Mouse (Mus musculus) embryo, embryonic 9.5 days (tissue): Measurements from ENCODE around the gene Adcy5.

Source experiments
- DNase-seq: peaks from one replicate; pipeline ENCODE4 v3.0.0-alpha.2; 2017; ENCODE audit errors: extremely low spot score

Gene Adcy5

GRCm38 (mm10) chr16:35154641-35155390, at the start of gene Adcy5:
Adcy5 (plus strand) TSS chr16:35154877.
- DNase-seq, result peak; percentile 66

GRCm38 (mm10) chr16:35107985-35108384, 46.7 kb upstream of the Adcy5 start:
- DNase-seq, result peak; percentile 27

GRCm38 (mm10) chr16:35109156-35109555, 45.5 kb upstream of the Adcy5 start:
- DNase-seq, result no peak

GRCm38 (mm10) chr16:35109656-35110291, 44.9 kb upstream of the Adcy5 start:
- DNase-seq, result peak; percentile 26

GRCm38 (mm10) chr16:35110410-35111142, 44.1 kb upstream of the Adcy5 start:
- peak; percentile 93 for DNase-seq

GRCm38 (mm10) chr16:35111143-35111620, 43.5 kb upstream of the Adcy5 start:
- no peak for DNase-seq

- DNase-seq, result no peak
Measured at GRCm38 (mm10) chr16:35113496-35113895, 41.2 kb upstream of the Adcy5 start.

- no peak for DNase-seq
Measured at GRCm38 (mm10) chr16:35116328-35116956, 38.2 kb upstream of the Adcy5 start.

GRCm38 (mm10) chr16:35117436-35117835, 37.2 kb upstream of the Adcy5 start:
- no peak for DNase-seq

GRCm38 (mm10) chr16:35120603-35121002, 34.1 kb upstream of the Adcy5 start:
- no peak for DNase-seq

GRCm38 (mm10) chr16:35127270-35127669, 27.4 kb upstream of the Adcy5 start:
- no peak for DNase-seq

- DNase-seq, result no peak
Measured at GRCm38 (mm10) chr16:35130172-35130571, 24.5 kb upstream of the Adcy5 start.

- no peak for DNase-seq
Measured at GRCm38 (mm10) chr16:35139416-35139815, 15.3 kb upstream of the Adcy5 start.

GRCm38 (mm10) chr16:35139873-35140619, 14.6 kb upstream of the Adcy5 start:
- peak; percentile 12 for DNase-seq

GRCm38 (mm10) chr16:35140620-35140975, 14.1 kb upstream of the Adcy5 start:
- DNase-seq, result no peak

GRCm38 (mm10) chr16:35141839-35142238, 12.8 kb upstream of the Adcy5 start:
- no peak for DNase-seq

- DNase-seq, result no peak
Measured at GRCm38 (mm10) chr16:35146153-35146552, 8.5 kb upstream of the Adcy5 start.

GRCm38 (mm10) chr16:35153146-35153755, 1.4 kb upstream of the Adcy5 start:
- DNase-seq, result peak; percentile 19

- DNase-seq, result peak; percentile 56
Measured at GRCm38 (mm10) chr16:35154245-35154640, 434 bp upstream of the Adcy5 start.

GRCm38 (mm10) chr16:35155391-35156305, 971 bp downstream of the Adcy5 start:
- peak; percentile 66 for DNase-seq
